Mouse (Mus musculus) macrophage (primary cell): ENCODE results near the gene 4933403O08Rik. TPM values are rescaled to one million over a fixed set of nuclear protein-coding genes. Genes with fewer than 3 reads are reported as not detected.

Source experiments
- H3K27ac ChIP-seq: fragments of 350-480 bp; formaldehyde crosslinking; 2 replicates; pipeline ENCODE4 v1.9.0; 2021
- H3K36me3 ChIP-seq: fragments of 350-480 bp; formaldehyde crosslinking; 2 replicates; pipeline ENCODE4 v1.9.0; 2021; ENCODE audit errors: inconsistent target
- H3K4me3 ChIP-seq: fragments of 350-480 bp; formaldehyde crosslinking; 2 replicates; pipeline ENCODE4 v1.9.0; 2021; ENCODE audit errors: inconsistent target
- H3K79me2 ChIP-seq: fragments of 350-480 bp; formaldehyde crosslinking; 2 replicates; pipeline ENCODE4 v1.9.0; 2021; ENCODE audit errors: inconsistent target
- WGBS: methylation state at CpG from one replicate; pipeline ENCODE4 v1.1.7; 2026; ENCODE audit warnings: inconsistent platforms; ENCODE audit not compliant: missing documents; 5-methylcytosine and 5-hydroxymethylcytosine counted together
- polyA plus RNA-seq: library from polyadenylated mRNA; stranded (reverse); fragments of 250-400 nt; gene quantifications from 3 replicates; pipeline ENCODE4 v1.2.4, GENCODE M21; 2018; ENCODE audit warnings: inconsistent platforms
- total RNA-seq, 78 experiments: library from RNA; depleted of rRNA; stranded (reverse); fragments of 250-400 nt; gene quantifications; 1 replicate in 9 of 78; 2 replicates in 24 of 78; 3 replicates in 43 of 78; 4 replicates in 2 of 78; pipeline ENCODE4 v1.2.4; 2018; ENCODE audit warnings: inconsistent platforms in 56 of 78

The 4933403O08Rik gene
- total RNA-seq (2018; cell fraction: chromatin; rRNA removed) = not detected
- not detected for total RNA-seq (2018; cell fraction: cytosol; rRNA removed)
- total RNA-seq (2018; cell fraction: nucleus; rRNA removed) = not detected
- not detected in 3 replicates for polyA plus RNA-seq

DNA sequence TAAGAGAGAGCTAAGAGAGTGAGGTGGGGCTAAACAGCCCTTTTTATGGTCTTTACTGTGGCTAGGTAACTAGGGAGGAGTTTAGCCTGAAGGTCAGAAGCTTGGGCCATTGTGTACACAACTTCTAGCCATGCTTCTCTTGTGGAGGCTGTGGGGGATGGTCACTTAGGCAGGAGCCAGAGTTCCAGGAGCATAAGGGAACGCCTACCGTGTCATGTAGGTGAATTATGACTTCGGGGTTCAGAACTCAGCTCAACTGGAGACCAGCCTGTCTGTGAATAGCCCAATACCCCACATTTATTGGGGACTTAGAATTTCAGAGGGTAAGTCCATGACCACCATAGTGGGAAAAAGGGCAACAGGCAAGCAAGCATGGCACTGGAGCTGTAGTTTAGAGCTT lies at the start of gene 4933403O08Rik:
4933403O08Rik (plus strand) TSS at position 301 of the 400 bp plus-strand sequence.
- no peak within 1 kb of the TSS for H3K27ac ChIP-seq
- H3K36me3 ChIP-seq = no peaks in the 10 kb centered on the region
- WGBS = 100% methylated on average over 3 of the region's 3 CpGs
- H3K4me3 ChIP-seq = no peak within 1 kb of the TSS
- H3K79me2 ChIP-seq = no peaks in the 10 kb centered on the region

DNA sequence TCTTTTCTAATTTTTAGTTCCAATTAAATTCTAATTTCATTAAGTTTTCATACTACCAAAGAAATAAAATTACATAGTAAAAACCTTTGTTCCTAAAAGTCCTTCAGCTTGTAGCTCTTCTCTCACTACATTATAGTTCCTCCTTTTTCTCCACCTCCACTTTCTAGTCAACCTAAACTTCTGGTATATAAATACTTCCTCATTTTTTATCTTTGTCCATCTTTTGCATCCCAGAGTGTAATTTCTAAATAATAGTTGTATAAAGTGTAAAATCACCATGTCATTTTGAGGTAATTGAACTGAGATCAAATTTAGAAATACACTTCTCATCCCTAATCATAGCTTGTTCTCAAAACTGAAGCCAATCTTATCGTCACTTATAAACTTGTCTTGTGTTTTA lies 4.1 kb downstream of the 4933403O08Rik start:
- no peak overlapping the region for H3K4me3 ChIP-seq
- H3K79me2 ChIP-seq = no peaks in the 10 kb centered on the region
- WGBS = 79% methylated on average over 1 of the region's 1 CpGs
- H3K27ac ChIP-seq = no peak overlapping the region
- no peaks in the 10 kb centered on the region for H3K36me3 ChIP-seq

DNA sequence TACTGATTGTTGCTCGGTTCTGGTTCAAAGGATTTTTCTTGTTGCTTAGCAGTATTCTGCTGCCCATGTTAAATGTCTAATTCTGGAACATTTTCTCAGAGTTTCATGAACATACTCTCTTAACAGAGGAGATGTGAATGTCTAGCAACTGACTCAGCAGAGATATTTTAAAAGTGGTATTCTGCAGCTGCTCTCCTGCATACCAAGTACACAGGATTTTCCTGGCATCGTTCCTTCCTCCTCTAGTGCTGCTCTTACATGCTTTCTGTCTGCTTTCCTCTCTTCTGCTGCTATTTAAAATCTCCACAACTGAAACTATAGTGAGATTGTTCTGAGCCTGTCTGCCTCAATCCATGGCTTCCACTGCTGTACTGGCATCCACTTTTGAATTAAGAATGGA lies 16.7 kb downstream of the 4933403O08Rik start:
- Histone ChIP-seq H3K79me2 (no peaks in the 10 kb centered on the region), H3K36me3 (no peaks in the 10 kb centered on the region), H3K27ac (no peak overlapping the region), H3K4me3 (no peak overlapping the region)
- 100% methylated on average over 1 of the region's 2 CpGs for WGBS

DNA sequence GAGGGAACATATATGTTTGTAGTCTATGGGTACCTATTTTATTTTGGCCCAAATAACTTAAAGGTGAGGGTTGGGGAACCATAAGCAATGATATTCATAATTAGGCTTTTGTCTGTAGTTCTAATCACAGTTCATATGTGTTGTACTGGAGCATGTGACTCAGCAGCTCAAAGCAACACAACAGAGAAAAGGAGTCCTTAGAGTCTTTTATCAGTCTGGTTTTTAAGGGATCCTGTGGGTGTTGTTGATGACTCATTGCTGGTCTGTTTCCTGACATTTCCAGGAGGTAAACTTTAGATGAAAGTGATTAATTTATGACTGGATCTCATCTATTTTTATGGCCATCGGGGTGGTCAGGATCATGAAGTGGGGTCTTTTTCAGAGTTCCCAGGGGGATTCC lies 34.7 kb downstream of the 4933403O08Rik start:
- no peak overlapping the region for H3K27ac ChIP-seq
- no peaks in the 10 kb centered on the region for H3K36me3 ChIP-seq
- no peak overlapping the region for H3K4me3 ChIP-seq
- WGBS = 30% methylated on average over 1 of the region's 1 CpGs
- H3K79me2 ChIP-seq = no peaks in the 10 kb centered on the region

Other genes with a start within 250 kb of the 4933403O08Rik start
- not detected in 3 replicates for gene Tex16, start 228.0 kb upstream of the 4933403O08Rik start, polyA plus RNA-seq
- gene Apool, start 72.3 kb downstream of the 4933403O08Rik start, polyA plus RNA-seq = 15.9 to 26.2 TPM (median 18.3 TPM) in 3 replicates
- gene Satl1, start 167.7 kb downstream of the 4933403O08Rik start, polyA plus RNA-seq = not detected in 3 replicates